Mouse (Mus musculus) retina, postnatal 1 day (tissue): ENCODE results near the gene Olfr1339.
A peak's percentile ranks its signal among the peaks of the same experiment; 100 is the strongest.

ENCODE experiments used
- DNase-seq: peaks from one replicate; pipeline ENCODE4 v3.0.0-alpha.2; 2012

The Olfr1339 gene

GRCm38 (mm10) chr4:118731875-118732274 lies at the start of gene Olfr1339:
TSS of gene Olfr1339 (plus strand) at chr4:118732175.
- no peak for DNase-seq

- DNase-seq = no peak
Observed at GRCm38 (mm10) chr4:118687086-118687485, 44.9 kb upstream of the Olfr1339 start.

- DNase-seq = peak; percentile 27
Observed at GRCm38 (mm10) chr4:118692412-118692973, 39.5 kb upstream of the Olfr1339 start, which contains the start of gene Olfr1342. TSS of gene Olfr1342 (minus strand) at chr4:118692756.

GRCm38 (mm10) chr4:118693812-118694211 lies 38.2 kb upstream of the Olfr1339 start:
- no peak for DNase-seq

GRCm38 (mm10) chr4:118703223-118703622 lies 28.8 kb upstream of the Olfr1339 start, which contains the start of gene Olfr1341:
TSS of gene Olfr1341 (plus strand) at chr4:118703523.
- DNase-seq = no peak

GRCm38 (mm10) chr4:118708086-118708485 lies 23.9 kb upstream of the Olfr1339 start:
- DNase-seq = no peak

- DNase-seq = no peak
Observed at GRCm38 (mm10) chr4:118711656-118712055, 20.3 kb upstream of the Olfr1339 start.

- no peak for DNase-seq
Observed at GRCm38 (mm10) chr4:118719838-118720237, 12.1 kb upstream of the Olfr1339 start, which contains the start of gene Olfr1340. TSS of gene Olfr1340 (plus strand) at chr4:118720138.

GRCm38 (mm10) chr4:118721742-118722483 lies 10.1 kb upstream of the Olfr1339 start:
- DNase-seq = peak; percentile 41

GRCm38 (mm10) chr4:118739574-118739973 lies 7.6 kb downstream of the Olfr1339 start:
- DNase-seq = no peak

GRCm38 (mm10) chr4:118740988-118741698 lies 9.2 kb downstream of the Olfr1339 start:
- peak; percentile 13 for DNase-seq

- no peak for DNase-seq
Observed at GRCm38 (mm10) chr4:118741881-118742280, 9.9 kb downstream of the Olfr1339 start.

- DNase-seq = no peak
Observed at GRCm38 (mm10) chr4:118758637-118759036, 26.7 kb downstream of the Olfr1339 start, which contains the start of gene Olfr1338. TSS of gene Olfr1338 (minus strand) at chr4:118758737.

- DNase-seq = no peak
Observed at GRCm38 (mm10) chr4:118782486-118782885, 50.5 kb downstream of the Olfr1339 start, which contains the start of gene Olfr1337. TSS of gene Olfr1337 (minus strand) at chr4:118782586.
